Mouse (Mus musculus) ovary, postnatal 14 days (tissue): ENCODE data around the gene Osgin1.

Source experiments
- DNase-seq: peaks from one replicate; pipeline ENCODE4 v3.0.0; 2022; ENCODE audit warnings: low spot score

Gene Osgin1

DNA sequence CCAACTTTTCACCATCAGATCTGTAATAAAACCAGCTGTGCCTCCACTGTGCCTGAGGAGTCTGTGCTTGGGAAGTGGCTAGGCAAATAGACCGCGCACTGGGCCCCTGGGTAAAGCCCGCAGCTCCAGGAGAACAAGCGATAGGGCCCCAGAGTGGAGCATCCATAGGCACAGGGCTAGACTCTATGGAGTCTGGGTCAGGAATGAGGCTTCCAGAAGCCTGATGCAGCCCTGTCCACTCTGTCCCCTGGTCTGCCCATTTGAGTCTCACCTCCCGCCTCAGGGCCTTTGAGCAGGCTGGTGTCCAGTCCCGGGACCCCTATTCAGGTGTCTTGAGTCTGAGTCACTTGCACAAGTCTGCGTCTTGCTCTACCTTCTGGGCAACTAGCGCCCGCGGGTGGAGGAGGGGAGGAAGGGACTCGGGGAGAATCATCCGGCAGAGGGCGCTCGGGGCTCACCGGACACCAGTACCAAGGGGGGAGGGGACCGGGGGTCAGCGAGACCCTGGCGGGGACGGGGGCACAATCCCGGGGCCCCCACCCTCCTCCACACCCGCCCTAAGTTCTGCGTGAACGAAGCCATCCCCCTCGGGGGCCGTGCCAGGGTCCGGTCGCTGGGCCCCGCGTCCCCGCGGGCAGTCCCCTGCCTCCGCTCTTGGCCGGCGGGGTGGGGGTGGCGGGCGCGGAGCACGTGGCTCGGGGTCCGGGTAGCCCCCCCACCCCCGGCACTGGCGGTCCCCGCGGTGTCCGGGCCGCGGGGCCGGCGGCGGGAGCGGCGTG lies 12.5 kb downstream of the Osgin1 start, which contains the start of gene Necab2:
Gene Necab2 (plus strand): TSS at position 509 of the 779 bp plus-strand sequence.
- DNase-seq, result peak; percentile 83

DNA sequence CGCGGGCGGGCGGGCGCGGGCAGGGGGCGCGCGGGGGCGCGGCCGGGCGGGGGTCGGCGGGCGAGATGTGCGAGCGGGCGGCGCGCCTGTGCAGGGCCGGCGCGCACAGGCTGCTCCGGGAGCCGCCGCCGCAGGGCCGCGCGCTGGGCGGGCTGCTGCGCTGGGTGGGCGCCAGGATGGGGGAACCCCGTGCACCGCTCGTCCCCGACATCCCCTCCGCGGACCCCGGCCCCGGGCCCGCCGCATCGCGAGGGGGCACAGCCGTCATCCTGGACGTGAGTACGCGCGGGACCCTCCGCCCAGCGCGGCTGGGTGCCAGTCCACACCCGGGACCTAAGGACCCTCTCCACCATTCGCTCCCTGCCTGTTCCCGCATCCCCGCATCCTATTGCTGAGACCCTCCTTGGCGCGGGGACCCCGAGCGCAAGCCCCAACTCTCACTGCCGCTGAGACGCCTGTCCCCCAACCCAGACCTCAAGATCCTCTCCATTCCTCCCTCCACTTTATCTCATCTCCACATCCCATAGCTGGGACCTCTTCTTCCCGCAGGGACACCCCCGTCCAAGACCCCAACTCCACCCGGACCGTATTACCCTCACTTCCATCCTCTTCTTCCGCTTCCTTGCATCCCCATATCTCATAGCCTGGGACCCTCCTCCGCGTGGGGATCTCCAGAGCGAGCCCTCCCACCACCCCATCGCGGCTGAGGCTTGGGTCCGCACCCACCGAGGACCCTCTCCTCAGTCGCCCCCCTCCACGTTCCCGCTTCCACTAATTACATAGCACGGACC lies 13.3 kb downstream of the Osgin1 start:
- no peak for DNase-seq

DNA sequence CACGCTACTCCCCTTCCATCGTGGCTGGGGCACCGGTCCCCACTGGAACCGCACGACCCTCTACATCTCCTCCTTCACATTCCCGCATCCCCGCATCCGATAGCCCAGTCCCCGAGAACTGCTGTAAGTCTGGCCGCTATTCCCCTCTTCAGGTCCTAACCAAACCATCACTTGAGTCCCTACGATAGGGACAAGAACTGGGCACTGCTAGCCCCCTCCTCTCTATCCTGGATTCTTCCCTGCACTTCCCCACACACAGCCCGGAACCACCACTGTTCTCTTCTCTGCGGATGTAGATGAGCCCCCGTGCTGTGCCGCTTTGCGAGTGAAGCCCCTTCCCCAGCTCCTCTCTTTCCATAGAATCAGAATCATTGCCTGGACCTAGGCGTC lies 13.9 kb downstream of the Osgin1 start:
- DNase-seq, result no peak

DNA sequence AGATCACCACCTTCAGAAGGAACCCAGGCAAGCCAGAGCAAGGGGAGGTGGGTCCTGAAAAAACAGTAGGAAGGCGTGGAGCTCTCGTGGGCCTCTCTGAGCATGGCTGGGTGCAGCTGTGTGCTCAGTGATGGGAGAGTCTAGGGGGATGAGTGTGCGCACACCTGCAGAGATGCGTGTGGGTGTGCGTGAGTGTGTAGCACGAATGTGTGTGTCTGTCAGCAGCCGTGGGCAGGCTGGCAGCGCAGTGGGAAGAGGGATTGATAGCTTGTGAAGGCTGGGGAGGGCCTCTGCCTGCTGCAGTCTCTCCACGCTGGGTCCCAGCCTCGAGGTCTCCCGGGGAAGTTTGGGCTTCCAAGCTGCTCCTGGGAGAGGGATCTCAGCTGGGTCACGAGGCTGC lies 15.7 kb downstream of the Osgin1 start:
- DNase-seq, result no peak

DNA sequence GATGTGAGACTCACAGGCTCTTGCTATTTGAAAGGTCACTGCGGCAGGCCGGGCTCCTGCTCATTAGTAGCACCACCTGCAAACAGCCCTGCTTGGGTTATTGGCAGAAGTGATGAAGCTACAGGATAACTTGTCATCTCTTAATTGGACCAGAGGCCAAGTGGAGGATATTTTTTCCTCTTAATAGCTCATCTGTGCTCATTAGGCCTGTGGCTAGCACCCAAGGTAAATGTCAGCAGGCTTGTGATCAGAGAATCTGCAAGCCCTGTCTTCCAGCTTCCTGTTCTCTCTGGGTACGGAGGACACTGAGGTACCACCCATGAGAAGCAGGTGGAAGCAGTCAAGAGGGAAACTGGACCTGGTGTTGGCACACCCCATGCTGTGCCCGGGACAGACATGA lies 17.2 kb downstream of the Osgin1 start:
- no peak for DNase-seq

DNA sequence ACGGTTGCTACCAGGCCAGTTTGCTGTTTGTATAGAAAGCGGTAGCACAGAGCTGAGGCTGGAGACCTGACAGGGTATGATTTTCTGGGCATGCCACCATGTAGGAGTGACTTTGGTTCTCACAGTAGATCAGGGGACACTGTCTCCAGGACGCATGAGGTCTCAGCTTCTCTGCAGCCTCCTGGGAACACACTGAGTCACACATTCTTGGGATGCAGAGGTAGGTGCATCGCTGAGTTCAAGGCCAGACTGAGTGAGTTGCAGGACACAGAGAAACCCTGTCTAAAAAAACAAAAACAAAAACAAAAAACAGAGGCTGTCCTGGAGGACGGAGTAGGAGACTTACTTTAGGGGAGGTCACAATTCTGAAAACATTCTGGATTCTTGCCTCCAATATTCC lies 19.0 kb downstream of the Osgin1 start:
- DNase-seq, result no peak

DNA sequence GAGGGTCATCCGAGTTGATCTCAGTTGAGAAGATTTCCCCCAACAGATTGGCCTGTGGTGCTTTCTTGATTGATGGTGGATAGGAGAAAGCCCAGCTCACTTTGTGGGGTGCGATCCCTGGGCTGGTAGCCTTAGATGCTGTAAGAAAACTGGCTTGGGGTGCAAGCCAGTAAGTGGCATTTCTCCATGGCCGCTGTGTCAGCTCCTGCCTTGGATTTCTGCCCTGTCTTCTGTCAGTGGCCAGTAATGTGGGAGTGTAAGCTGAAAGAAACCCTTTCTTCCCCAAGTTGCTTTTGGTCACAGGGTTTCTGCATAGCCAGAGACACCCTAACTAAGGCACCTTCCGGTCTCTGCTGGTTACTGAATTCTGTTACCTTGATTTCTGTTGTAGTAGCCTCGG lies 22.1 kb downstream of the Osgin1 start:
- no peak for DNase-seq

DNA sequence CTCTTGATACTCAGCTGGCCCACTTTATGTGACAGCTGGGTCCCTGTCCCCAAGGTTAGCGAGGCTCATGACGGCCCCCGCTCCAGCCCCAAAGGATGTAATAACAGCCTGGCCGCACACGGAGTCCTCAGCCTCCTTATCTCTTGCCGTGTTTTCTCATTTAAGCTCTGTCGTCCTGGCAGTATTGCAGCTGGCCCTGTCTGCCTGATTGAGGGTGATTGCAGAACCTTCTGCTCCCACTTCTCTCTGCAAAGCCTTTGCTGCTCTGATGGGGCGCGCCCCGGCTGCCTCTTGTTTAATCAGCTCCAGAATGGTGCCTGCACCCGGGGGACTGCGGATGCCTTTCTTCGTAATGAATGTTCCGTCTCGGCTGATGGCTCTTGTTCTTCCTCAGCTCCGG lies 25.8 kb downstream of the Osgin1 start:
- no peak for DNase-seq

DNA sequence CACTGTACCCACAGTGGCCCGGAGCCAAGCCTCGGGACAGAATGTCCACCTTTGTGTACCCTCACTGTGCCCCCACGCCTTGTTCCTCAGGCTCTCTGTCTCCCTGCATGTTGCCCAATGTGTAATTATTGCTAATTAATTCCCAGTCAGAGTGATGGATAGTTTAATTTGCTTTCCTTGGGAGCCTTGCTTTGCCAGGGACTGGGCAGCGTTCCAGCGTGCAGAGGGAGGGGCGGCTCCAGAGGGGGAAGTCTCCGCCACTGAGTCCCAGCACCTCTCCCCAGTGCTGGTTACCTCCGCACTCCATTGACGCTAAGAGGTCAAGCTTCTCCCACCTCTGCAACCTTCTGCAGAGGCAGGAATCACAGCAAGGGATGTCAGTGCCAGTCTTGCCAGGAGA lies 27.4 kb downstream of the Osgin1 start:
- no peak for DNase-seq

DNA sequence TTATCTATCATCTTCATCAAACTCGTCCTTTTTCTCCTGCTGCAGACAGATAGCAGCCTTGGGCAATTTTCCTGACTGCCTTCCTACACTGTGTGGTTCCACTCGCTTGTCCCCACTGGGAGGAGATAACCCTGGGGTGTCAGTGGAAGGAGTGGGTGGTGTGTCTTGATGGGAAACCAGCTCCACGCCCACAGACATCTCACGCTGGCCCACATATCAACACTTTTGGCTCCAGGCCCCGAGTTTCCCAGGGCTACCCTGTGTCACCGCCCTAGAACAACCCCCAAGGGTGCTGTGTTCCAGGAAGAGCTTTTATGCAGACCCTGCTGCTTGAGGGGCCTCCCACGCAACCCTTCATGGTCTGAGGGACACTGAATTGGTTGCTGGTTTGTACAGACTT lies 29.8 kb downstream of the Osgin1 start:
- no peak for DNase-seq

DNA sequence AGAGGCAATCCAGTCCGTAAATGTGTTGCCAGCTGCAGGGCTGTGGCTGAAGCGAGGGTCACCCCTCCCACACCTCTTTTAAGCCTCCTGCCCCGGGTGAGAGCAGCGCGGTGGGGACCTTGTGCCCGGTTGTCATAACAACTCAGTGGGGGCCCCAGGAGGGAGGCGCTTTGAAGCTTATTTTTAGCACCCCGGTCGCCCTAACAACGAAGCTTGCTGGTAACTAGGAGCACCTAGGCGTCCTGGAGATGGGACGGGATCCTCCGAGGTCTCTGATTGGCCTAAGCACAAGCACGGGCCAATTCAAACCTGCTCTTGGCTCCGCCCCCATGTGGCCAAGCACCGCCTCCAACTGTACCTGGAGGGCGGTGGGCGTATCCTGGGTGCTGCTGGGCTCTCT lies 32.2 kb downstream of the Osgin1 start:
- DNase-seq, result no peak

DNA sequence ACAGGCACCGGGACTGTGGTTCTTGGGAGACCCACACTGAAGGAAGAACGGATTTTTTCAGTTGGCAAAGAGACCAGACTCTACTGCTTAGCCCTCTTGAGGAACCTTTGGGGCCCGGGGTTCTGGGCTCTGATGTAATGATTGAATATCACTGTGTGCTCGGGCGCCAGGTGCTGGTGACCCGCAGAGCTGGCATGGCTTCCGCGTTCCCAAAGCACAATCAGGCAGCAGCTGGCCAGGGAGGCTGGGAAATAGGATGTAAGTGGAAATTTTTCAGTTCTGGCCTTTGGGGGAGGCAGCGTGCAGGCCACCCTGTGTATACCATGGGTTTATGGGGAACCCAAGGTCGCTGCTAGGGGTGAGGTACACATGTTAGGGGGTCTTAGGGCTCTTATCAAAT lies 32.9 kb downstream of the Osgin1 start:
- DNase-seq, result no peak

DNA sequence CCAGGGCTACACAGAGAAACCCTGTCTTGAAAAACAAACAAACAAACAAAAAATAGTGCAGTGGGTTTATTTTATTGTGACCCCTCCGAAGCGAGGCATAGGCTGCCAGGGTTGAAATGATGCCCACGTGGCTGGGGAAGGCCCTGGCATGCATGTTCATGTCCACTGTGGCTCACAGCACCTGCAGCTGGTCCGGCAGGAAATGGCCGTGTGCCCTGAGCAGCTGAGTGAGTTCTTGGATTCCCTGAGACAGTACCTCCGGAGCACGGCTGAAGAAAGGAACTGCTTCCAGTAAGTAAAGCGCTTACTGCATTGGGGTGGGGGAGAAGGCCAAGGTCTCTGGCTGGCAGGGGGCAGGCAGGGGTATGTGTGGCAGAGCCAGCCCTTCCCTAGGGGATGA lies 34.2 kb downstream of the Osgin1 start:
- DNase-seq, result no peak

DNA sequence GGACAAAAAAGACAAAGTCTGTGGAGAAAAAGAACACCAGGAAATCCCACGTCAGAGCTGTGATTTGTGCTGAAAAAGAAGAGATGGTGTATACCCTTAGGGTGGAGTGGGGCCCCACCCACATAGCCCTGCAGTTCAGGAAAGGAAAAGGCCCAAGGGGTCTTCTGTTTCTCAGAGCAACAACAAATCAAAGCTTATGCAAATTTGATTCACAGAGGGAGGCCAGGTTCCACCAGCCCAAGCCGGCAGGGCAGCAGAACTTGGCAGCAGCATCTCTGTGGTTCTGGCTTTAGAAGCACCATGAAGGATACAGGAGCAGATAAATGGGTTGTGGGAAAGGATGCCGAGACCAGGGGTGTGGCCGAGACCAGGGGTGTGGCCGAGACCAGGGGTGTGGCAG lies 44.8 kb downstream of the Osgin1 start:
- no peak for DNase-seq

DNA sequence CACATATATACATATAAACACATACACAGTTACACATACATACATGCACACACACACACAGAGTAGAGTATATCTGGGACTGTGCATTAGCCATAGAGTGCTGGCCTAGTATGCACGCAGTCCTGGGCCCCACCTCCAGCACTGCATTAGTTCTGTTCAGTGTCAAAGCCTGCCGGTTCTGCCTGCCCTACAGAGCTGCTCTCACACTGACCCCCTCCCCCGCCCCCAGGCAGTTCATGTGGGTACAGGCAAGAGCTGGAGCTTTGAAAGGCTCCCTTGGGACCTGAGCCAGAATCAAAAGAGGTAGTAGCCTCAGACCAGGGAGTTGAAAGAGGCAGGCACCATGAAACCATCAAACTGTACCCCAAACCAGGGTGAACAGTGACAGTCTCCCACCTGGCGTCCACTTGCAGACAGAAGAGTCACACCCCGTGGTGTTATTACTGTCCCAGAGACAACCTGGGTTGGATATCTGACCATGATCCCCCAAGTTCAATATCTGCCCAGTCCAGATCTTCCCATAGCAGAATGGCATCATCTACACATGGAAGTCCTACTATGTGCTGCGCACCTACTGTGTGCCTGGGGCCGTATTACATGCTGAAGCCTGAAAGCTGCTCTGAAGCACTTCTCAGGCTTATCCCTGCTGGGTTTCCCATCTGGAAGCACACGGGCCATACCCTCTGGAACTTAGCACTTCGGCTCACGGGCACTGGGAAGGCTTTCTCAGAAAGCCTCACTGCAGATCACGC lies 50.4 kb downstream of the Osgin1 start:
- DNase-seq, result no peak

DNA sequence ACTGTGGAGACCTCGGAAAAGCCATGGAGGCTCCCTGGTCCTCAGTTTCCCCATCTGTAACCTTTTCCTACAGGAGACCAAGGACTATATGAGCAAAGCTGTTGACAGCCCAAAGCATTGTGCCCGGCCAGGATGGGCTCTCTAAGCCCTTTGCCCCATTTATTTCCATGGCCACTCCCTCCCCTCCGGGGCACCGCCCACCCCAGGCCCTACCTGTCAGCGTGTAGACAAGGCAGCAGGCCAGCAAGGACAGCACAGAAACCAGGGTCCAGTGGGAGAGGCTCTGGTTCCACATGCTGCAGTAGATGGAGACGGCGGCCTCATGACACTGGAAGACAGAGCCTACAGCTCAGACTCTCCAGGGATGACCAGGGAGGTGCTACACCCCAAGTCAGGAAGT lies 53.2 kb downstream of the Osgin1 start:
- no peak for DNase-seq
